Mouse (Mus musculus): ENCODE measurements around the gene Slc43a1.
A peak's percentile ranks its signal among the peaks of the same experiment; 100 is the strongest.

The Slc43a1 gene

DNA sequence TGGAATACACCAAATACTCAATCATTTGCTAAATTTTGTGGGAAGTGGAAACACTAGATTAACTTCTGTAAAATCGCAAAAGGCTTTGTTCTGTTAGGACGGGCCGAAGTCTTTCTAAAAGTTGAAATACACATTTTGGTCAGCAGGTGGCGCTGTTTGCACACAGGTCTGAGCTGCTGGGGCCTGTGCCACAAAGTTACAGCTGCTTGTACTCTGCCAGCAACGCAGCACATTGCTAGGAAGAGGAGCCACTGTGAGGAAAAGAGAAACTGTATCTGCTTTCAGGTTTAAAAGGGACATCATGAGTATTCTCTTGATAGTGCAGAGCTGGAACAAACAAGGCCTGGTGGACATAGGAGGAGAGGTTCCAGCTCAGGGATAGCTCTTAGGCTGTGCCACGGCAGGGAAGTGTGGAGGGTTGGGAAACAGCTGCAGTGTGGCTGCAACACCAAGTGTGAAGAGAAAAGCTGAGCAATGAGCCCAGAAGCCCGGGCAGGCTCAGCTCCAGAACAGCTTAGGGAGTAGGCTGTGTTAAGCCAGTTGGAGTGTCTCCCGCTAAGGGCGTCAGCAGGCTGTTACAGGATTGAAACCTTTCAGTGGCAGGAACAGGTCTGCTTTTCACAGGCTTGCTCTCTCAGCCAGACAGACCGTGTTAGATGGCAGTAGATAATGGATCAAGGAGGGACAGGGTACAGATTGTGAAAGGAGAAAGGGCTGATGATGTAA, 6.8 kb upstream of the Slc43a1 start:
- peak; percentile 78 for DNase-seq (ENCODE audit: low read depth)

DNA sequence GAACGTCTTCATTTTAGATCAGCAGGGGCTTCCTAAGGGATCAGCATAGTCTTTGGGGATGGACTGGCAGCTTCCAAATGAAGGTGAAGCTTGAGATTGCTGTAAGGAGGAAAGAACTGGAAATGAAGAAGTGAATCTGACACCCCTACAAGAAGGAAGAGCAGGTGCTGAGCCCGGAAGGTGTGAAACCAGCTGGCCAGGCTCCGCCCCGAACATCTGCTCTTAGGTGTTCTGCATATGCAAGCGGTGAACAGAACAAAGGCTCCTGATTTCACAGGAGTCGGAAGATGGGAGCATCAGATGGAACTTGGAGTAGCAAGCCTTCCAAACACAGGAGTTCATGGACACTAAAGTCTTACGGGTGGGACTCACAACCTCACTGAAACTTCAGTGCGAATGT, 1.5 kb upstream of the Slc43a1 start:
- no peak for DNase-seq (ENCODE audit: low read depth)

DNA sequence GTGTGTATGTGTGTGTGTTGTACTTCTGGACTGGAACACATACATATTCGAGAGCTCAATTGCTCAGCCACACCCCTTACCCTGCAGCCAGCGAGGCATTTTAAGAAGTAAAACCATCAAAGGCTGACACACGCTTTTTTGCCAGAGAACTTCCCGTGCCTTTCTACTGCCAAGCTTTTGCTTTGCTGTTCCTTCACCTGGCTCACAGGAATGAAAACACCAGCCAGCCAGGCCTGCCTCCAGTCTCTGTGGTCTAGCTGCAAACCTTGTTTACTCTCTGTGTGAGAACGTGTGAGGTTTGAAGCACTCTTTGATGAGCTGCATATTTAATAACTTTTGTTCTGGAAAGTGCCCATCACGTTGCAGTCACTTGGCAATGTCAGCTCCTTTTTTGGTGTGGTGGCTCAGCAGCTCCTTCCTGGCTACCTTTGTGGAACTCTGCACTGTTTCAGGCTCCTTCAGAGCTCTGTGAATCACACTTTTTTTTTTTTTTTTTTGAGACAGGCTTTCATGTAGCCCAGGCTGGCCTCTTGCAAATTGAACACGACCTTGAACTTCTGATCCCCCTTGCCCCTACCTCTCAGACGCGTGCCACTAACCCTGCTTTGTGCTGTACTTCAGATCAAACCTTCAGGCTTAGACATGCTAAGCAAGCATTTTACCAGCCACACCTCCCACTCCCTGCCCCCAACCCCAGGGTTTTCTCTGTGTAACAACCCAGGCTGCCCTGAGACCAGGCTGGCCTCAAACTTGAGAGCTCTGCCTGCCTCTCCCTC, 645 bp upstream of the Slc43a1 start:
- no peak for DNase-seq (ENCODE audit: low read depth)

DNA sequence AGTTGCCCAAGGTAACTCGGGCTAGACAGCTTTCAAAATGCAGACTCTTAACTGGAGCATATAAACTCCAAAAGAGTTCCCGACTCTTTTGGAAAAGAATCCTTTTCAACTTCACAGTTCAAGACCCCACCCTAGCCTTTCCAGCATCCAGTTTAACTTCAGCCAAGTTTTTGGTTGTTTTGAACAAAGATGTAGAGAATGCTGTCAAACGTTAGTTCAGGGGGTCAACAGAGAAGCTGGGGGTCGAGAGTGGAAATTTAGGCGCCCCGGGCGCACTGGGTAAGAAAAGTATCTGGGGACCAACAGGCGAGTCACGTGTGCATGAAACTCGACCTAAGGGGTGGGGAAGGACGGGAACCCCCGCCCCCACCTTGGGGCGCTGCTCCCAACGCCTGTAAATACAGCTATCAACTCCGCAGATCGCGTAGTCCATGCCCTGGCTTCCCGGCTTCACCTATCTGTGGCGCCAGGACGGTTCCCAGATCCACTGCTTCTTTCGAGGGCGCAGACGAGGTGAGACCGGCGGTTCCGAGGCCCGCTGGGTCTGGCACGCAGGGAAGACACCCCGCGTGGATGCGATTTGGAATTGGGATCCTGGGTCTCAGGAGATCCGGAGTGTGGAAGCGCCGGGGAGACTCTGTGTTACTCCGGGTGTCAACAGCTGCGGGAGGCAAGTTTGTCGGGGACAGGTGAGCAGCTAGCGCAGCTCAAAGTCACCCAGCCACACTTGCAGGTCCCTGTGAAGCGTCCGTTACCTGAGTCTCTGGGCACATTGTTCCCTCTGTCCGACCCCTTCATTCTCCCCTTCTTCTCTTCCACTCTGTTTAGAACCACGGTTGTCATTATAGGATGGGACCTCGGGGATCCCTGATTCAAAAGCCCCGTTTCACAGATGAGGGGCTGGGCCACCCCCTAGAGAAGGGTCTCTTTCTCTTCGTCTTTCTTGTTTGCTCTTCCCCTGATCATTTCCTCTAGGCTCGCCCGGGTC, 637 bp downstream of the Slc43a1 start:
- DNase-seq (ENCODE audit: low read depth) = no peak

DNA sequence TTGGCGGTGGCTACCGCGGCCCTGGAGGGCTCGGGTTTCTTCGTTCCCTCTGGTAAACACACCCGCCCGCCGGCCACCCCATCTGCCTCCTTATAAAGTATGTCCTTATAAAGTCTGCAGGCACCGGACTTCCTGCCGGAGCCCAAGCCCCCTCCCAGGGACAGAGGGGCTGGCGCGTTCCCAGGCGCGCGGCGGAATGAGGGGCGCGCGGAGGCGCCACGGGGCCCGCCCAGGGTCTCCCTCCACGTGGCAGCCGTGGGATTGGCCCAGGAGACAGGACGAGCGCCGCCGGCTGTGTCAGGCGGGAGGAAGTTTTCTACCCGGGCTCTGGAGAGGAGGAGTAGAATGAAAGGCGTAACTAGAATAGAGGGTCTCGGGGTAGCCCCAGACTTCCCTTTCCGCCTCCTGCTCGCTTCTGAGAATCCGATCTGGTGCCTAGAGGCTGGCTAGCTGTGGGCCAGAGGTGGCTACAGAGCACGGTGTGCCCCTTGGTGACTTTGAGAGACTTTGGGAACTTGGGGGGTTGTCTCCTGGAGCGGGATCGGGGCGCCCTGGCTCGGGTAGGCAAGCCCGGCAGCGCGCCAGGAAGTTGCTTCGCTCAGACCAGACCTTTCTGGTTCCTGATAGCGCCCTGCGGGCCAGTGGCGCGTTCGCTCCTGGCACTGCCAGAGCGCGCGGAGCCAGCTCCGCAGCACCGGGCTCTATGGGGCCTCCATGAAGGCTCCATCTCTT, 1.5 kb downstream of the Slc43a1 start:
- DNase-seq (ENCODE audit: low read depth) = no peak

DNA sequence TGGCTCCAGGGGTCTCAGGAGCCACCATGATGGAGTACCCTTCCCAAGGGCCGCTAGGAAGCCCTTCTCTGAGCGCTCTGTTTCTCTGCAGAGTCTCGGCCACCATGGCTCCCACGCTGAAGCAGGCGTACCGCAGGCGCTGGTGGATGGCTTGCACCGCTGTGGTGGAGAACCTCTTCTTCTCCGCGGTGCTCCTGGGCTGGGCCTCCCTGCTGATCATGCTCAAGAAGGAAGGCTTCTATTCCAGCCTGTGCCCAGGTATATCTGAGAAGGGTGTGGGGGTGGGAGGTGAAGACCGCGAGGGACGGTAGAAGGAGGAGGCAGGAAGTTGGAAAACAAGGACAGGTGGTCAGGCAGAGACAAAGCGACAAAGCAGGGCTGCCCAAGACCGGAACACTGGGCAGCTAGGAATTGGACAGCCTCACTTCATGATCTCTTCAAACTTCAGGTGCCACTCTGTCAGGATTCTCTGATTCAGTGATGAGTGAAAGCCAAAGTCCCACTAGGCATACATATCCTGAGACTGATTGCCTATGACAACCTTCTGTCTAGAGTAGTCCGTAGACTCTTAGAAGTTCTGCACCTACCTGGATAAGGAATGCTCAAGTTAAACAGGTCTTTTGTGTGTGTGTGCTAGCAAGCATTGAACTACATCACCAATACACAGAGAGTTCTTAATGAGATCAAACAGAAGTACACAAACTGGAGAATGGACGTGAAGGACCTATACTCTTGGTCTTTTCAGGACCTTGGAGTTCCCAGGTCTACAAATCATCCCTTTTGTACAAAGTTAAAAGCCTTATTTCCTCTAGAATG, 2.3 kb downstream of the Slc43a1 start:
- no peak for DNase-seq (ENCODE audit: low read depth)

DNA sequence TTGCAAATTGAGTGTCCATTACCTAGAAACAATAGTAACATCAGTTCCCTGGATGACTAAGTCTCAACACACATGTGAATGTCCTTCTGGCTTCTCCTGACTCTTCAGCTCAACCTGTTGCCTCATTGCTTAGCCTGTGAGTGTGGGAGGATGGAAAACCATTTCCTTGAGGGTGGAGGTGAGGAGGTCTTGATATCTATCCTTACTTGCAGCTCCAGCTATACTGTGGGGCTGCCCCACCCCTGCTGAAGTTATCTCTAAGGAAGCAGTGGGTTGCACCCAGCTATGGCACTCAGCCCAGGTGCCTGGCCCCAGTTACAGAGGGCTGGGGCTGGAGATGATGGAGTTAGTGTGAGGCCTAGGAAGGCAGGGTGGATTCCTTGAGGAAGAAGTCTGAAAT, 3.3 kb downstream of the Slc43a1 start:
- no peak for DNase-seq (ENCODE audit: low read depth)

DNA sequence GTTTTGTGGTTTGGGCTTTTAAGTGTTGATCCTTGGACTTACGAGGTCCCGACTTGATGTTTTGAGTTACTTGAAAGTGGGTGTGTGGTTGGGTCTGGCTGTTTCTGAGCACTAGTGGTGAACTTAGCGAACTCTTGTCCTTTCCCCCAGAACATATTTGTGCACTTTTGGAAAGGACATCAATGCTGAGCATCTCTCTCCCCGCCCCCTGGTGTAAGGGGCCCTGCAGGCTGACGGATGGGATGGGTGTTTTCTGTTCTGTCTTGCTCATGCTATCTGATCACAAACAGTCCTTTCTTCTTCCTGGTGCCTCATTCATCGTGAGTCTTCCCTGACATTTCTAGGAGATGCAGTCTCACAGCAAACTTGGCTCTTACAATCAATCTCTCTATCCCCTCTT, 5.0 kb downstream of the Slc43a1 start:
- DNase-seq (ENCODE audit: low read depth) = no peak

DNA sequence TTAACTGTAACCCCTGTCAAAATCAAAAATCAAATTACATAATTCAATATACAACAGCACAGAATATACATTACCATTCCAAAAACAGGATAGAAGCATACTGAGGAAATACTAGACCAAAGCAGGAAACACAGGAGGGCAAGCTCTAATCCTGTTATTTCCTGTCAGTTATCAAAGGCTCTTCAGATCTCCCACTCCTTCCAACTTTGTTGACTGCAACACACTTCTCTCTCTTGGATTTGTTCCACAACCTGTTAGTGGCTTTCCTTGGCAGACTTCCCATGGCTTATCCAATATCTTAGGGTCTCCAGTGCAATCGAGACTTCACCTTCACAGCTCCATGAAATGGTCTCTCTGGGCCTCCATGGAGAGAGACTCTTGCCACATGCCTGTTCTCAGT, 6.6 kb downstream of the Slc43a1 start:
- no peak for DNase-seq (ENCODE audit: low read depth)

DNA sequence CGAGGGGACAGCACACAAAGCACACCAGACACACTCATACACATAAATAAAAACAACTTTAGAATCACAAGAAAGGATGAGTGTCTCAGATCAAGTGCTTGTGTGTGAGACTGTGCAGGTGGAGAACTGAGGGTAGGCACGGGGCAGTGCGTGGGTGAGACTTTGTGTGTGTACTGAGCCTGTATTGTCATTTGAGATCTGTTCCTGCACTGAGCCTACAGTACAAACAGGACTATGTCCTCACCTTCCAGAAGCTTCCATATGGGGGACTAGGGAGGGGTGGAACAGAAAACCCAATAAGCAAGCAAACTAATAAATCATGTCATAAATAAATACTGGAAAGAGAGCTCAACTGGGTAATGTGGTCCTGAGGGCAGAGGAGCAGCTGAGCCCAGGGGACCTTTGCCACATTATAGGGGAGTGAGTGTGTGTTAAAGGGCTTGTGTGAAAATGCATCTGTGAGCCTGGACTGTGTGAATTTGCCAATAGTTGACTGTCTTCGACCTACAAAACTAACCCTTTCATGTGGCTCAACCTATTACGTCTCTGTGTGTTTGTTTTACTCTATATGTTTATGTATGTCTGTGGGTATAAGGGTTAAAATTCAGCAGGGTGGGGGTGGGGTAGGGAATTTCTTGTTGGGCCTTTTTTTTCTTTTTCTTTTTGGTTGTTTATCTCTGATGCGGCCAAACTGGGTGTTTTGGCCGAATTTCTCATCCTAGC, 11.9 kb downstream of the Slc43a1 start:
- DNase-seq (ENCODE audit: low read depth) = no peak

DNA sequence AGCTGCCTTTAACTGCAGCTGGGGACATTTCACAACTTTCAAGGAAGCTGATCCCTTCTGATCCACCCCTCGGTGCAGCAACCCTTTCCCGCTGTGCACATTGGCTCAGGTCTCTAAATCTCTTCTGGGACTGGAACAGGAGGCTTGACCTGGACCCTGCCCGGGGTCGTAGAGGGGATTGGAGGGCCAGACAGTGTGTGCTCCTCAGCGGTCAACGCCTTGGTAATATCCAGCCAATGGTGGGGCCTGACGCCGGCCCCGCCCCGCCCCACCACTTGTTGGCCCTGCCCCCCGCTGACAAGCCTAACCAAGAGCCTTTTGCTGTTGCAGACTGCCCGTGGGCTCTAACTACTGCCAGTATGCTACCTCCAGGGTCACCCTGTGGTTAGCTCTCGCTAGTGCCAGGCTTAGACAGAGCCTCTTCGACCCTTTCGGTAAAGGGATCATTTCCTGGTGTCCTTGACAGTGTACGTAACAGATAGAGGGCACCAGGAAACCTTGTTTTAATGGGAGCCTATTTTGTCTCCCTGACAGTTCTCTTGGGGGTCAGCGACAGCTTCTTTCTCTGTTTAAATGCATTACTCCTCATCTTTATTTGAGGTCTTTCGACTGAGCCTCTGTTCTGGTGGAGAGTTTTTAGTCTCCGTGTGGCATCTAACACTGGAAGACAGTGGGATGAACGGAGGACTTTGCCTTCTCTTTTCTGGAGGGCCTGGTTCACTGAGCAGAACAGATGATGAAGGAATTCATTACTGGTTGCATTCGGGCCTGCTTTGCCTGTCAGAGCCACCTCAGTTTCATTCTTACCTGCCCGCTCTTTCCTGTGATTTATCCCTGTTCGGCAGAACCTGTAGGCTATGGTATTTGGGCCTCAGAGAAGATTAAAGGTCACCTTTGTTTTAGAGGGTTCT, 12.7 kb downstream of the Slc43a1 start:
- no peak for DNase-seq (ENCODE audit: low read depth)

DNA sequence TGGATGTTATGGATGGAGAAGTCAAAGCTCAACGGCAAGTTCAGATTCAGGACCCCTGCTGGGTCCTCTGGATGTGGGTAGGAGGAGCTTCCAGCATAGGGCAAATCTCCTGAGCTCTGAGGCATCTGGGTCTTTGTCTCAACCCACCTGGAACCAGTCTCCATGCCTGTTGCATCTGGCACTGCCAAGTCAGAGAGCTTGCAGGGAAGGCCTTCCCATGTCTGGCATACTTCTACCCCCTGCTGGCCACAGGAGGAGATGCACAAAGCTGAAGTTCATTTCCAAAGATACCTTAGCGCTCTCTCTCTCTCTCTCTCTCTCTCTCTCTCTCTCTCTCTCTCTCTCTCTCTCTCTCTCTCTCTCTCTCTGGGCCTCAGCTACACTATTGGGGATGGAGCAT, 17.1 kb downstream of the Slc43a1 start:
- DNase-seq (ENCODE audit: low read depth) = no peak

DNA sequence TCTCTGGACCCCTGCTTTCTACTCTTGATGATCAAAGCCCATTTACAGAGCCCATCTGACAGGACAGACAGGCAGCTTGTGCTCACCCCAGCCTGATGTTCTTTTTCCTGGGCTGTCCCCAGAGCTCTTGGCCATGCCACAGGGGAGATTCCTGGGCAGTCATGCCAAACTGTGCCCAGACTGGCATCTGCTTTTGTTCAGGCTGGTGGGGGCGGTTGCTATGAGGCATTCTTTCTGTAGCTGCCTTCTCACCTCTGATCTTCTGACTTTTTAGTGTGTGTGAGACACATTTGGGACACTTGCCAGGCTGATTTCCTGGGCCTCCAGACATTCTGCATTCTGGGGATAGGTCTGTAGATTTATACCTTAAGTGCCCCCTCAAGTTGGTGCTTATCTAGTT, 19.9 kb downstream of the Slc43a1 start:
- DNase-seq (ENCODE audit: low read depth) = no peak

DNA sequence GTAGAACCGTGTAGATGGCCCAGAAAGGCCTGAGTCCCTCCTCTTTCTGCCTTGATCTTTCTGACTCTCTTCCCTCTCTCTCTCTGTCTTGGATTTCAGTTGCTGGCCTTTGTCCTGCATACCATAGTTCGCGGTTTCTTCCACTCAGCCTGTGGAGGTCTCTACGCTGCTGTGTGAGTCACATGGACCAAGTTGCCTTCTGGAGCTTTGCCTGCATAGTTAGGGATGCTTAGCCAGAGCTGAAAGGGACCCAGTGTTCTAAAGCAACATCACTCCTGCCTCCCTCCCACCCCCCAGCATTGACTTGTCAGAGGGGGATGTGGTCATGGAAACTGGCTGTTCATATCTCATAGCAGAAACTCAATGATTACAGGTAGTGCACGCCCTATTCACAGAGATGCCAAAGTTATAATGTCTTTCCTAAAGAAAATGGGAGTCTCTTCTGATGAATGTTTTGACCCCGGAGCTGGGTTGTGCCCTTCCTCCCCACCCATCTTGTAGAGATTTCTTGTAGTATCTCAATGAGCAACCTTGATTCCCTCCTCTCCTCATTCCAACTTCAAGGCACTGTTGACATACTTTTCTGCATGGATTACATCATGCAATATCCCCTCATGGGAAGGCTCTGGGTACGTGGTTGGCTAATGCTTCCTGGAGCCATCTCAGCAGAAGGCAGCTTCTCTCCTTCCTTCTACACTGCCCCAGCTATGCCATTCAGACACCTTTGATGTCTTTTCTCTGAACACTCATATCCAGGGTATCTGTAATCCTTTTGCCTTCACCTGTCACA, 21.5 kb downstream of the Slc43a1 start:
- DNase-seq (ENCODE audit: low read depth) = no peak

DNA sequence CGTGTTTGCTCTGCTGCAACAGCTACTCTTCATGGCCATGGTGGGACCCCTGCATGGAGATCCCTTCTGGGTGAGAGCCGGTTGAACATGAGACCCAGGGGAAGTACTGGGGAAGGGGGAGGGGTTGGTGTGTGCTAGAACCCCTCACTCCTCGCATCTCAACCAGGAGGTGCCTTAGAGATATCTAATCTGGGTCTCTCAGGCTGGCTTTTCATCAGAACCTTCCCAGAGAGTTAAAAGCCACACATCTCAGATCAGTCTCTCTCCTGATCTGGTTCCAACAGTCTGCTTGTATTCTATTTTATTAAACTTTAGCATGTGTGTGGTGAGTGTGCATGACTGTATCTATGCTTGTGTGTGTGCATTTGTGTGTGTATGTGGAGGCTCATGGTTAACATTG, 22.8 kb downstream of the Slc43a1 start:
- DNase-seq (ENCODE audit: low read depth) = no peak

DNA sequence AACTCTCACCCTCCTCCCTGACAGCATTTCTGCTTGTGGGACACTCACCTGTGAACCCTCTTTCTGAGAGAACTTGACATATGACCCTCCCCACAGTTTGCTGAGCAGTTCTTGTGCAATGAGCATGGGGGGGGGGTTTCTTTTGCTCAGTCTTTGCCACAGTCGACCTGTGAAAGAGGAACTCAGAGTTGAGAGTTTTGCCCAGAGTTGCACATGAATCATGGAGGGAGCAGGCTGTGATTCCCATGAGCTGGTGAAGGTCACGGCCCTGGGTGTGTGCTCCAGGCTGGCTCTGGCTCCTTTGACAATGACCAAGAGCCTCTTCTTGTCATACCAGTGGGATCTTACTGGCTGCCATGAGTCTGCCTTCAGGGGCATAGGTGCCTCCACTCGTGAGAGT, 23.6 kb downstream of the Slc43a1 start:
- no peak for DNase-seq (ENCODE audit: low read depth)

DNA sequence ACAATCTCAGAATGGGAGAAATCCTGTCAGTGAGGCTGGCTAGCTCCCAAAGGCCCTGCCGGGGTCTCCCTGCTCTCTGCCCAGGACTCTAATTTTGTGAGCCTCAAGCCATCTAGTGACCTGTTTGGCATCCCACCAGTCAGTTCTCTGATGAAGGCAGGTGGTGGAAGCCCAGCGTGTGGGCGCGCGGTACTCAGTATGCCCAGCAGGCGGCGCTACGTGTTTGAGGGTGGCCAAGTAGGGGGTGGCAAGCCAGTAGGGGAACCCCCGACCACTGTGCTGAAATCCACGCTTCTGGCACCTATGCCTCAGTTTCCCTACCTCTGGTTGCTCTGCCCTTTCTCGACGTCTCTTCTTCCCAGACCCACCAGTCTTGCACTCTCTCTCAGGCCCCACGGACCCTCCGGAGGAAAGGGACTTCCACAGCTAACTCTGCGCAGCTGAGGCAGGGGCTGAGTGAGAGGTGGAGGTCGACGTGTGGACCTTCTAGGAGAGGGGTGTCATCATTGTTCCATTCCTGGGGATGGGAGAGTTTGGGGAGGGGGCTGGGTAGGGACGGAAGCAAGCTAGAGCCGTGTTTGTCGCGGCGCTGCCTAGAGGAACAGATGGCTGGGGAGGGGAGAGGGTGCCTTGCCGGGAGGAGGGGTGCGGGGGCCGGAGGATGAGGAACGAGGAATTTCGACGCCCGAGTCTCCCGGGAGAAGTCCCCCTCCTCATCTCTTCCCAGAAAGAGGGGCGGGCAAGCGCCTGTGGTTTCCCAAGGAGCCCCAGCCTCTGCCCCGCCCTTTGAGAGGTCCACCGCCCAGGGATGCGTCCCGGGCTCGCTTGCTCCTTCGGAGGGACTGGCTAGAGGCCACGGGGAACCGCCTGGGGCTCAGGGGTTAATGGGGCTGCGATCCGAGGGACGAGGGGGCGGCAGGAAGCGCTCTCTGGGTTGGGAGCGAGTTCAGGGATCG, 27.2 kb downstream of the Slc43a1 start:
- no peak for DNase-seq (ENCODE audit: low read depth)
